Mouse (Mus musculus) megakaryocyte progenitor cell, adult 5-6 weeks (primary cell): ENCODE measurements at regions not wholly inside any gene's neighbourhood (a gene's known extent, or its start where the extent isn't known, plus 50 kb on each side); places are given as distances from the start of the nearest gene placed in this dataset.
"Not testable (repeated sequence)": the region's sequence is repeated elsewhere in the genome, so short reads cannot be mapped to it uniquely, and the experiment has no call there.

Experiments
- ATAC-seq: replicated peaks from 2 replicates; pipeline ENCODE4 v1.8.0; 2016; ENCODE audit warnings: mild to moderate bottlenecking, moderate TSS enrichment, inconsistent platforms; ENCODE audit not compliant: poor library complexity

GRCm38 (mm10) chr1:98665584-98665983, 244.7 kb downstream of the Slco6d1 start:
- ATAC-seq, result no peak

GRCm38 (mm10) chr1:98667426-98667825, 246.5 kb downstream of the Slco6d1 start:
- not testable (repeated sequence) for ATAC-seq

- ATAC-seq, result no peak
Observed at GRCm38 (mm10) chr1:98667887-98668286, 247.0 kb downstream of the Slco6d1 start.

- ATAC-seq, result no peak
Observed at GRCm38 (mm10) chr1:98668595-98668994, 247.7 kb downstream of the Slco6d1 start.

GRCm38 (mm10) chr1:98678686-98679085, 257.8 kb downstream of the Slco6d1 start:
- no peak for ATAC-seq

- ATAC-seq, result peak; percentile 74
Observed at GRCm38 (mm10) chr1:98713809-98714208, 292.9 kb downstream of the Slco6d1 start.

GRCm38 (mm10) chr1:98714307-98714706, 293.4 kb downstream of the Slco6d1 start:
- ATAC-seq, result no peak

GRCm38 (mm10) chr1:98720595-98720994, 299.7 kb downstream of the Slco6d1 start:
- ATAC-seq, result peak; percentile 56

GRCm38 (mm10) chr1:98727354-98728015, 306.6 kb downstream of the Slco6d1 start:
- ATAC-seq, result peak; percentile 54

- 0 out of 2 replicates have a peak, but pooled peaks have one; percentile 44 for ATAC-seq
Observed at GRCm38 (mm10) chr1:98748886-98749285, 328.0 kb downstream of the Slco6d1 start.

- peak; percentile 80 for ATAC-seq
Observed at GRCm38 (mm10) chr1:98788528-98788927, 367.6 kb downstream of the Slco6d1 start.

GRCm38 (mm10) chr1:98793320-98793719, 372.4 kb downstream of the Slco6d1 start:
- ATAC-seq, result peak; percentile 97

GRCm38 (mm10) chr1:98812543-98812942, 391.6 kb downstream of the Slco6d1 start:
- ATAC-seq, result no peak

- ATAC-seq, result no peak
Observed at GRCm38 (mm10) chr1:98813990-98814389, 393.1 kb downstream of the Slco6d1 start.

- no peak for ATAC-seq
Observed at GRCm38 (mm10) chr1:98818076-98818475, 397.2 kb downstream of the Slco6d1 start.

GRCm38 (mm10) chr1:98860236-98860635, 439.3 kb downstream of the Slco6d1 start:
- ATAC-seq, result no peak

- no peak for ATAC-seq
Observed at GRCm38 (mm10) chr1:98906260-98906659, 485.3 kb downstream of the Slco6d1 start.

- no peak for ATAC-seq
Observed at GRCm38 (mm10) chr1:98923043-98923442, 502.1 kb downstream of the Slco6d1 start.

- no peak for ATAC-seq
Observed at GRCm38 (mm10) chr1:98924933-98925332, 504.0 kb downstream of the Slco6d1 start.

- ATAC-seq, result no peak
Observed at GRCm38 (mm10) chr1:98930926-98931325, 510.0 kb downstream of the Slco6d1 start.

GRCm38 (mm10) chr1:98932239-98932638, 511.3 kb downstream of the Slco6d1 start:
- no peak for ATAC-seq

- ATAC-seq, result no peak
Observed at GRCm38 (mm10) chr1:98977686-98978085, 556.8 kb downstream of the Slco6d1 start.
